ENCODE assay signal across 8 mouse cellular contexts in genomic region chr9:83924356-83924755, GRCm38 (mm10). TPM values are rescaled to one million over a fixed set of nuclear protein-coding genes. Genes with fewer than 3 reads are reported as not detected.
DNase-seq lines count a peak whose midpoint lies in the region; ATAC-seq lines count a peak whose summit lies in the region.

No protein-coding gene starts in this region.

- H3K4me3 ChIP-seq in liver, embryonic 11.5 days (ENCODE audit: low read depth, low read length): peak overlapping the region; percentile 78
- H3K4me3 ChIP-seq in forebrain, embryonic 11.5 days (ENCODE audit: low read depth, low read length): peak overlapping the region; percentile 68
- peak overlapping the region; percentile 74 for H3K4me3 ChIP-seq in intestine, embryonic 16.5 days (ENCODE audit: low read length)
- H3K4me3 ChIP-seq in neural tube, embryonic 13.5 days: peak overlapping the region; percentile 70

- no peak overlapping the region for H3K9ac ChIP-seq in liver, embryonic 11.5 days (ENCODE audit: low read depth, low read length)
- no peak overlapping the region for H3K9ac ChIP-seq in forebrain, embryonic 11.5 days (ENCODE audit: low read length)
- no peak overlapping the region for H3K9ac ChIP-seq in intestine, embryonic 16.5 days (ENCODE audit: low read depth, low read length)
- peak overlapping the region; percentile 70; the same call in 1 of the 2 replicates for H3K9ac ChIP-seq in neural tube, embryonic 13.5 days

- H3K27ac ChIP-seq in liver, embryonic 11.5 days (ENCODE audit: low read depth, low read length): no peak overlapping the region
- H3K27ac ChIP-seq in forebrain, embryonic 11.5 days (ENCODE audit: low read depth, low read length): no peak overlapping the region
- no peak overlapping the region for H3K27ac ChIP-seq in intestine, embryonic 16.5 days (ENCODE audit: low read length)
- H3K27ac ChIP-seq in neural tube, embryonic 13.5 days (replicated peaks): no peak overlapping the region

- ATAC-seq in liver, embryonic 11.5 days (replicated peaks; ENCODE audit: low FRiP score): no peak
- ATAC-seq in forebrain, embryonic 11.5 days (replicated peaks; ENCODE audit: low FRiP score): no peak
- no peak for ATAC-seq in intestine, embryonic 16.5 days
- no peak for ATAC-seq in neural tube, embryonic 13.5 days (ENCODE audit: low read depth)
- no peak for ATAC-seq in activated CD4-positive, CD25-positive, alpha-beta regulatory T cell, adult 4 months

- peak overlapping the region; percentile 87 for H3K4me2 ChIP-seq in liver, embryonic 11.5 days
- peak overlapping the region; percentile 65; the same call in 1 of the 2 replicates for H3K4me2 ChIP-seq in forebrain, embryonic 11.5 days (ENCODE audit: low read depth, low read length, severe bottlenecking)
- peak overlapping the region; percentile 68 for H3K4me2 ChIP-seq in intestine, embryonic 16.5 days (ENCODE audit: low read depth, low read length)
- peak overlapping the region; percentile 71 for H3K4me2 ChIP-seq in neural tube, embryonic 13.5 days

- 85% methylated on average over 5 of the region's 5 CpGs for WGBS in liver, embryonic 11.5 days
- WGBS in forebrain, embryonic 11.5 days: 91% methylated on average over 5 of the region's 5 CpGs
- 86% methylated on average over 5 of the region's 5 CpGs for WGBS in intestine, embryonic 16.5 days
- 86% methylated on average over 5 of the region's 5 CpGs for WGBS in neural tube, embryonic 13.5 days

- peaks cover 5% of the 10 kb centered on the region; the same call in 1 of the 2 replicates for H3K4me1 ChIP-seq in liver, embryonic 11.5 days (replicated peaks; ENCODE audit: control insufficient read depth, insufficient read depth, low read length)
- H3K4me1 ChIP-seq in forebrain, embryonic 11.5 days (replicated peaks; ENCODE audit: control insufficient read depth, insufficient read depth, low read length): no peaks in the 10 kb centered on the region
- H3K4me1 ChIP-seq in intestine, embryonic 16.5 days (ENCODE audit: control insufficient read depth, insufficient read depth, low read length): peaks cover 5% of the 10 kb centered on the region; the same call in 1 of the 2 replicates
- peaks cover 12% of the 10 kb centered on the region for H3K4me1 ChIP-seq in neural tube, embryonic 13.5 days (replicated peaks)

- H3K27me3 ChIP-seq in liver, embryonic 11.5 days (replicated peaks; ENCODE audit: control insufficient read depth, insufficient read depth, low read length): no peaks in the 10 kb centered on the region
- H3K27me3 ChIP-seq in forebrain, embryonic 11.5 days (ENCODE audit: control insufficient read depth, insufficient read depth, low read length): no peaks in the 10 kb centered on the region
- H3K27me3 ChIP-seq in intestine, embryonic 16.5 days (replicated peaks; ENCODE audit: control insufficient read depth, insufficient read depth, low read length): no peaks in the 10 kb centered on the region
- no peaks in the 10 kb centered on the region for H3K27me3 ChIP-seq in neural tube, embryonic 13.5 days

- H3K36me3 ChIP-seq in liver, embryonic 11.5 days (ENCODE audit: control insufficient read depth, insufficient read depth, low read length): no peaks in the 10 kb centered on the region
- no peaks in the 10 kb centered on the region for H3K36me3 ChIP-seq in forebrain, embryonic 11.5 days (ENCODE audit: control insufficient read depth, insufficient read depth, low read length)
- no peaks in the 10 kb centered on the region for H3K36me3 ChIP-seq in intestine, embryonic 16.5 days (ENCODE audit: control insufficient read depth, insufficient read depth, low read length)
- no peaks in the 10 kb centered on the region for H3K36me3 ChIP-seq in neural tube, embryonic 13.5 days

- H3K9me3 ChIP-seq in liver, embryonic 11.5 days (ENCODE audit: control insufficient read depth, low read length): no peaks in the 10 kb centered on the region
- no peaks in the 10 kb centered on the region for H3K9me3 ChIP-seq in forebrain, embryonic 11.5 days (ENCODE audit: control insufficient read depth, low read length)
- no peaks in the 10 kb centered on the region for H3K9me3 ChIP-seq in intestine, embryonic 16.5 days (ENCODE audit: control insufficient read depth, low read length)
- H3K9me3 ChIP-seq in neural tube, embryonic 13.5 days: no peaks in the 10 kb centered on the region

- no peak for DNase-seq in liver, embryonic 11.5 days (ENCODE audit: low spot score)
- no peak for DNase-seq in liver
- DNase-seq in forebrain, embryonic 11.5 days (ENCODE audit: low spot score): no peak
- no peak for DNase-seq in frontal cortex, postnatal 10 days (ENCODE audit: low spot score in 2 of 2)
- DNase-seq in adipocyte (ENCODE audit: low spot score): no peak

RNA-seq across cellular contexts. Expression of gene Bckdhb, which starts 0.6 kb away (rescaled TPM):
- 34.8 and 37.1 TPM in 2 replicates for polyA plus RNA-seq in liver, embryonic 11.5 days (2014; fragmentation: Nextera tagmentation; extraction: Ambion mirVana)
- polyA plus RNA-seq in forebrain, embryonic 11.5 days (2014; fragmentation: Nextera tagmentation; extraction: Ambion mirVana): 55.2 and 63.7 TPM in 2 replicates
- polyA plus RNA-seq in intestine, embryonic 16.5 days (2015; fragmentation: Nextera tagmentation; extraction: Ambion mirVana): 25.9 and 30.7 TPM in 2 replicates
- polyA plus RNA-seq in neural tube, embryonic 13.5 days (2015; fragmentation: Nextera tagmentation; extraction: Ambion mirVana): 34.1 and 36.4 TPM in 2 replicates
- polyA plus RNA-seq in activated CD4-positive, CD25-positive, alpha-beta regulatory T cell, adult 4 months (2017; shearing (Covaris generic)): 10 to 100 TPM in 1 of 2 experiments, 1 to 10 TPM in 1; 9.3 to 10.2 TPM
